Mouse (Mus musculus): Measurements from ENCODE around the gene Paqr9. TPM values are rescaled to one million over a fixed set of nuclear protein-coding genes. Genes with fewer than 3 reads are reported as not detected.

The Paqr9 gene
- polyA plus RNA-seq, 1 experiment, result 16.5 TPM

DNA sequence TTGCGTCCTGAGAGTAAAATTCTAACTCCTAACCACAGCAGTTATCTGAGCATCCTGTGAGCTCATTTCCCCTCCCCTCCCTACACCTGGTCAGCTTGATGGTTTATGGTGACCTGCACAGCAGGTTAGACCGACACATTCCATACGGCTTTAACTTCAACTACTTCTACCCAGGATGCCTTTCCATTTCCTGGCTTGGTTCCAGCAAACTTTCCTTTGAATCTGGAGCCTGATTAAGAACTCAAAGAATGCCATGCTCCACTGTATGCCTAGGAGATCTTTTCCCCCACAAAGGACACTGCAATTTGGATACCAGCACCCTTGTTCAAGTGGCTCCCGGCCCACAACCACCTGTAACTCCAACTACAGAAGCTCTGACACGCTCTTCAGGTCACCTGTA, 38.9 kb upstream of the Paqr9 start:
- 83% methylated on average over 5 of the region's 5 CpGs for WGBS

GRCm38 (mm10) chr9:95521031-95521430, 38.4 kb upstream of the Paqr9 start:
- TF ChIP-seq POLR2A (IDR thresholded peaks at IDR 0.05; ENCODE audit: low read depth, low read length) (no peak), CTCF (IDR thresholded peaks at IDR 0.05; ENCODE audit: extremely low read depth, insufficient read depth, insufficient read length, insufficient replicate concordance) (no peak)
- WGBS, result 88% methylated on average over 8 of the region's 8 CpGs

More for the DNA sequence above, 38.9 kb upstream of the Paqr9 start:
- Histone ChIP-seq H3K4me1 (ENCODE audit: control insufficient read depth, insufficient read depth, insufficient read length) (no peaks in the 10 kb centered on the region), H3K4me3 (ENCODE audit: extremely low read depth, insufficient read depth, insufficient read length) (no peak overlapping the region), H3K36me3 (ENCODE audit: control insufficient read depth, insufficient read depth, low read length) (no peaks in the 10 kb centered on the region), H3K27ac (ENCODE audit: insufficient read depth, low read length) (no peak overlapping the region), H3K27me3 (ENCODE audit: control insufficient read depth, insufficient read depth, low read length) (no peaks in the 10 kb centered on the region)
- no peak for DNase-seq (ENCODE audit: low read depth in 1 of 2, low spot score in 2 of 2)
- TF ChIP-seq CTCF (IDR thresholded peaks at IDR 0.05; ENCODE audit: extremely low read depth, insufficient read depth, insufficient read length, insufficient replicate concordance) (no peak), POLR2A (IDR thresholded peaks at IDR 0.05; ENCODE audit: low read depth, low read length) (no peak)

GRCm38 (mm10) chr9:95521566-95521965, 37.9 kb upstream of the Paqr9 start:
- 71% methylated on average over 10 of the region's 10 CpGs for WGBS
- Histone ChIP-seq H3K4me3 (ENCODE audit: extremely low read depth, insufficient read depth, insufficient read length) (no peak overlapping the region), H3K27me3 (ENCODE audit: control insufficient read depth, insufficient read depth, low read length) (no peaks in the 10 kb centered on the region), H3K27ac (ENCODE audit: insufficient read depth, low read length) (no peak overlapping the region), H3K36me3 (ENCODE audit: control insufficient read depth, insufficient read depth, low read length) (no peaks in the 10 kb centered on the region), H3K4me1 (ENCODE audit: control insufficient read depth, insufficient read depth, insufficient read length) (no peaks in the 10 kb centered on the region)
- TF ChIP-seq POLR2A (IDR thresholded peaks at IDR 0.05; ENCODE audit: low read depth, low read length), result no peak
- no peak for TF ChIP-seq CTCF (IDR thresholded peaks at IDR 0.05; ENCODE audit: extremely low read depth, insufficient read depth, insufficient read length, insufficient replicate concordance)
- no peak for DNase-seq (ENCODE audit: low read depth in 1 of 2, low spot score in 2 of 2)

More at GRCm38 (mm10) chr9:95521031-95521430, 38.4 kb upstream of the Paqr9 start:
- no peak overlapping the region for H3K27ac ChIP-seq (ENCODE audit: insufficient read depth, low read length)
- no peak overlapping the region for H3K4me3 ChIP-seq (ENCODE audit: extremely low read depth, insufficient read depth, insufficient read length)
- H3K36me3 ChIP-seq (ENCODE audit: control insufficient read depth, insufficient read depth, low read length), result no peaks in the 10 kb centered on the region
- H3K4me1 ChIP-seq (ENCODE audit: control insufficient read depth, insufficient read depth, insufficient read length), result no peaks in the 10 kb centered on the region
- H3K27me3 ChIP-seq (ENCODE audit: control insufficient read depth, insufficient read depth, low read length), result no peaks in the 10 kb centered on the region
- DNase-seq (ENCODE audit: low read depth in 1 of 2, low spot score in 2 of 2), result no peak

DNA sequence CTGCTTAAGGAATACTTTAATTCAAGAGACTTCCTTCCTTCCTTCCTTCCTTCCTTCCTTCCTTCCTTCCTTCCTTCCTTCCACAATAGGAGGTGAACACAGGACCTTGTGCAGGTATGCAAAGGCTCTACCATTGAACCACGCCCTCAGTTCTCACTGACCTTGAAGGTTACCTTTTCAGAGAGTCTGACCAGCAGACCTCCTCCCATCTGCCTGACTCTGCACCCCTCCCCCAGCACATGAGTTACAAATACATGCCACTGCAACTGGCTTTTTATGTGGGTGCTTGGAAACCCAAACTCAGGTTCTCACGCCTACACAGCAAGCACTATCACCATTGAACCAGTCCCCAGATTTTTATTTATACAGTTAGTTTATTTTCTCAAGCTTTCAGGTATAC, 36.9 kb upstream of the Paqr9 start:
- H3K4me1 ChIP-seq (ENCODE audit: control insufficient read depth, insufficient read depth, insufficient read length), result no peaks in the 10 kb centered on the region
- no peak for TF ChIP-seq CTCF (IDR thresholded peaks at IDR 0.05; ENCODE audit: extremely low read depth, insufficient read depth, insufficient read length, insufficient replicate concordance)
- no peak for TF ChIP-seq POLR2A (IDR thresholded peaks at IDR 0.05; ENCODE audit: low read depth, low read length)
- H3K4me3 ChIP-seq (ENCODE audit: extremely low read depth, insufficient read depth, insufficient read length), result no peak overlapping the region
- no peaks in the 10 kb centered on the region for H3K36me3 ChIP-seq (ENCODE audit: control insufficient read depth, insufficient read depth, low read length)
- H3K27me3 ChIP-seq (ENCODE audit: control insufficient read depth, insufficient read depth, low read length), result no peaks in the 10 kb centered on the region
- no peak for DNase-seq (ENCODE audit: low read depth in 1 of 2, low spot score in 2 of 2)
- WGBS, result 78% methylated on average over 2 of the region's 2 CpGs
- no peak overlapping the region for H3K27ac ChIP-seq (ENCODE audit: insufficient read depth, low read length)

DNA sequence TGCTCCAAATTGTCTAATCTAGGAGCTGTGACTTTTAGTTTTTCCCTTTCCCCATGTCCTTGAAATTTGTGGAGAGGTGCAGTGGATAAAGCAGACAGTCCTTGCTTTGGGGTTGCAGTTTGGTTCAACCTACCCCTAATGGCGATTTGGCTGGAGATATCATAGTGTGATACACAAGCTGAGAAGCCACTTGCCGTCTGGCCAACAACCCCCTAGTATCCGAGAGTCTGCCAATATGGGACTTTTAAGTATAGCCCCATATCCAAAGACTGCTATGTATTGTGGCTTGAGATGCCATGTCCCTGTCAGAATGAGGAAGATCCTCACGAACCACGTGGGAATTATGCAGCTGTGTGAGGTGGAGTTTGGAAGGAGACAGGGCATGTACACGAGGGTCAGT, 34.1 kb upstream of the Paqr9 start:
- Histone ChIP-seq H3K27me3 (ENCODE audit: control insufficient read depth, insufficient read depth, low read length) (no peaks in the 10 kb centered on the region), H3K36me3 (ENCODE audit: control insufficient read depth, insufficient read depth, low read length) (no peaks in the 10 kb centered on the region), H3K4me3 (ENCODE audit: extremely low read depth, insufficient read depth, insufficient read length) (no peak overlapping the region), H3K4me1 (ENCODE audit: control insufficient read depth, insufficient read depth, insufficient read length) (no peaks in the 10 kb centered on the region), H3K27ac (ENCODE audit: insufficient read depth, low read length) (no peak overlapping the region)
- no peak for TF ChIP-seq POLR2A (IDR thresholded peaks at IDR 0.05; ENCODE audit: low read depth, low read length)
- TF ChIP-seq CTCF (IDR thresholded peaks at IDR 0.05; ENCODE audit: extremely low read depth, insufficient read depth, insufficient read length, insufficient replicate concordance), result no peak
- 79% methylated on average over 6 of the region's 6 CpGs for WGBS
- DNase-seq (ENCODE audit: low read depth in 1 of 2, low spot score in 2 of 2), result no peak

DNA sequence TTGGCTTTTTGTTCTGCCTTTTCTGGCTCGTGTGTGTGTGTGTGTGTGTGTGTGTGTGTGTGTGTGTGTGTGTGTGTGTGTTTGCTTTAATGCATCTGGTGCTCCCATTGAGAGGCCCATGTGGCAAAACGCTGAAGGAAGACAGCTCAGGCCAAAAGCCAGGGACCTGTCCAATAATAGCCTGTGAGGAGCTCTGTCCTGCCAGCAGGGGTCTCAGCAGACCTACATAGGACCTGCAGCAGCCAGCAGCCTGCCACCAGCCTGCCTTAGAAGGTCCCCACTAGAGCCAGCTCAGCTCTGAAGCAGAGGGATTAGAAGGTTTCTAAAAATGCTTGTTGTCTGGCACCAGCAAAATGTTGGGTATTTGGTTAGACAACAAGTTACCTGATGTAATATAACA, 33.5 kb upstream of the Paqr9 start:
- Histone ChIP-seq H3K36me3 (ENCODE audit: control insufficient read depth, insufficient read depth, low read length) (no peaks in the 10 kb centered on the region), H3K27me3 (ENCODE audit: control insufficient read depth, insufficient read depth, low read length) (no peaks in the 10 kb centered on the region), H3K4me3 (ENCODE audit: extremely low read depth, insufficient read depth, insufficient read length) (no peak overlapping the region), H3K27ac (ENCODE audit: insufficient read depth, low read length) (no peak overlapping the region), H3K4me1 (ENCODE audit: control insufficient read depth, insufficient read depth, insufficient read length) (no peaks in the 10 kb centered on the region)
- DNase-seq (ENCODE audit: low read depth in 1 of 2, low spot score in 2 of 2), result peak in 1 of 2 experiments; percentile 5
- TF ChIP-seq CTCF (IDR thresholded peaks at IDR 0.05; ENCODE audit: extremely low read depth, insufficient read depth, insufficient read length, insufficient replicate concordance), result peak; percentile 27; the same call in 1 of the 2 replicates
- TF ChIP-seq POLR2A (IDR thresholded peaks at IDR 0.05; ENCODE audit: low read depth, low read length), result no peak
- WGBS, result 14% methylated on average over 2 of the region's 2 CpGs

GRCm38 (mm10) chr9:95527676-95528075, 31.8 kb upstream of the Paqr9 start:
- no peak overlapping the region for H3K4me3 ChIP-seq (ENCODE audit: extremely low read depth, insufficient read depth, insufficient read length)

More at GRCm38 (mm10) chr9:95527676-95528075, 31.8 kb upstream of the Paqr9 start:
- Histone ChIP-seq H3K36me3 (ENCODE audit: control insufficient read depth, insufficient read depth, low read length) (no peaks in the 10 kb centered on the region), H3K4me1 (ENCODE audit: control insufficient read depth, insufficient read depth, insufficient read length) (no peaks in the 10 kb centered on the region), H3K27ac (ENCODE audit: insufficient read depth, low read length) (no peak overlapping the region), H3K27me3 (ENCODE audit: control insufficient read depth, insufficient read depth, low read length) (no peaks in the 10 kb centered on the region)
- WGBS, result 35% methylated on average over 2 of the region's 2 CpGs
- TF ChIP-seq CTCF (IDR thresholded peaks at IDR 0.05; ENCODE audit: extremely low read depth, insufficient read depth, insufficient read length, insufficient replicate concordance) (no peak), POLR2A (IDR thresholded peaks at IDR 0.05; ENCODE audit: low read depth, low read length) (no peak)
- DNase-seq (ENCODE audit: low read depth in 1 of 2, low spot score in 2 of 2), result no peak
